Mouse (Mus musculus): ENCODE results near the gene Spef1.
A peak's percentile ranks its signal among the peaks of the same experiment; 100 is the strongest.

Gene Spef1

GRCm38 (mm10) chr2:131171401-131172104 is 15.5 kb downstream of the Spef1 start:
- DNase-seq = peak; percentile 79

- no peak for DNase-seq
Observed at GRCm38 (mm10) chr2:131170936-131171335, 16.1 kb downstream of the Spef1 start.

GRCm38 (mm10) chr2:131168914-131169313 is 18.2 kb downstream of the Spef1 start:
- DNase-seq = no peak

GRCm38 (mm10) chr2:131167984-131168383 is 19.1 kb downstream of the Spef1 start:
- DNase-seq = no peak

- no peak for DNase-seq
Observed at GRCm38 (mm10) chr2:131166172-131166571, 20.9 kb downstream of the Spef1 start.

GRCm38 (mm10) chr2:131163924-131164323 is 23.2 kb downstream of the Spef1 start:
- no peak for DNase-seq

GRCm38 (mm10) chr2:131160671-131161111 is 26.4 kb downstream of the Spef1 start:
- DNase-seq = no peak

GRCm38 (mm10) chr2:131159938-131160581 is 27.0 kb downstream of the Spef1 start, which contains the start of gene 1700037H04Rik:
Gene 1700037H04Rik (minus strand): TSS chr2:131160081.
- DNase-seq = peak; percentile 98

GRCm38 (mm10) chr2:131159491-131159910 is 27.6 kb downstream of the Spef1 start:
- DNase-seq = no peak

GRCm38 (mm10) chr2:131156987-131157386 is 30.1 kb downstream of the Spef1 start:
- no peak for DNase-seq

GRCm38 (mm10) chr2:131154036-131154435 is 33.0 kb downstream of the Spef1 start:
- DNase-seq = no peak

GRCm38 (mm10) chr2:131152166-131152730 is 34.8 kb downstream of the Spef1 start:
- no peak for DNase-seq

- no peak for DNase-seq
Observed at GRCm38 (mm10) chr2:131149254-131149578, 37.9 kb downstream of the Spef1 start.

- no peak for DNase-seq
Observed at GRCm38 (mm10) chr2:131148353-131149253, 38.5 kb downstream of the Spef1 start.

GRCm38 (mm10) chr2:131147043-131147365 is 40.1 kb downstream of the Spef1 start:
- no peak for DNase-seq

GRCm38 (mm10) chr2:131146193-131147042 is 40.7 kb downstream of the Spef1 start:
- DNase-seq = peak; percentile 2

GRCm38 (mm10) chr2:131145536-131145935 is 41.5 kb downstream of the Spef1 start:
- DNase-seq = no peak

GRCm38 (mm10) chr2:131145121-131145520 is 42.0 kb downstream of the Spef1 start:
- DNase-seq = peak; percentile 3

- no peak for DNase-seq
Observed at GRCm38 (mm10) chr2:131143007-131143780, 43.9 kb downstream of the Spef1 start.

- peak; percentile 88 for DNase-seq
Observed at GRCm38 (mm10) chr2:131142592-131142991, 44.5 kb downstream of the Spef1 start.

- DNase-seq = no peak
Observed at GRCm38 (mm10) chr2:131141336-131141986, 45.6 kb downstream of the Spef1 start.
